Mouse (Mus musculus) stomach, postnatal 0 days (tissue): ENCODE measurements around the gene Gm47996. TPM values are rescaled to one million over a fixed set of nuclear protein-coding genes. Genes with fewer than 3 reads are reported as not detected.
A peak's percentile ranks its signal among the peaks of the same experiment; 100 is the strongest.
"Not testable (repeated sequence)": the region's sequence is repeated elsewhere in the genome, so short reads cannot be mapped to it uniquely, and the experiment has no call there.

Experiments used
- ATAC-seq: fragments of 200-750 bp; cut with Nextera tagmentation; 2 replicates; pipeline ENCODE4 v1.8.0; 2017; ENCODE audit not compliant: low FRiP score, low TSS enrichment
- DNase-seq: peaks from one replicate; pipeline ENCODE4 v3.0.0-alpha.2; 2016; ENCODE audit warnings: low spot score
- H3K27ac ChIP-seq: fragments of 300-500 bp; sonication (generic); replicated peaks from 2 replicates; pipeline ENCODE4 v1.5.1; 2014; ENCODE audit warnings: mild to moderate bottlenecking, control low read depth
- H3K27me3 ChIP-seq: fragments of 300-500 bp; sonication (generic); 2 replicates; pipeline ENCODE4 v1.6.1; 2014; ENCODE audit warnings: low read length; ENCODE audit not compliant: control insufficient read depth, insufficient read depth
- H3K36me3 ChIP-seq: fragments of 300-500 bp; sonication (generic); 2 replicates; pipeline ENCODE4 v1.6.1; 2014; ENCODE audit warnings: low read length, mixed read lengths; ENCODE audit not compliant: control insufficient read depth, insufficient read depth
- H3K4me1 ChIP-seq: fragments of 300-500 bp; sonication (generic); replicated peaks from 2 replicates; pipeline ENCODE4 v1.6.1; 2014; ENCODE audit warnings: antibody characterized with exemption; ENCODE audit not compliant: control insufficient read depth, insufficient read depth
- H3K4me2 ChIP-seq: fragments of 300-500 bp; sonication (generic); replicated peaks from 2 replicates; pipeline ENCODE4 v1.6.1; 2014; ENCODE audit warnings: low read depth, mild to moderate bottlenecking, control low read depth, moderate library complexity
- H3K4me3 ChIP-seq: fragments of 300-500 bp; sonication (generic); 2 replicates; pipeline ENCODE4 v1.5.1; 2014; ENCODE audit warnings: low read depth, low read length, control low read depth
- H3K9ac ChIP-seq: fragments of 300-500 bp; sonication (generic); 2 replicates; pipeline ENCODE4 v1.6.1; 2014; ENCODE audit warnings: mild to moderate bottlenecking, low read length, control low read depth, mixed read lengths
- H3K9me3 ChIP-seq: fragments of 300-500 bp; sonication (generic); 2 replicates; pipeline ENCODE4 v1.6.1; 2016; ENCODE audit warnings: low read length; ENCODE audit not compliant: control insufficient read depth
- CTCF ChIP-seq: IDR thresholded peaks from 2 replicates; pipeline ENCODE4 v1.5.1; 2016; ENCODE audit warnings: antibody characterized with exemption, low read depth, mild to moderate bottlenecking, moderate library complexity
- EP300 ChIP-seq: optimal IDR thresholded peaks from 2 replicates; pipeline ENCODE3; 2016; ENCODE audit warnings: antibody characterized with exemption
- WGBS: fragments of 180-500 bp; shearing (Covaris S2); extraction: QIAGEN DNeasy Blood & Tissue Kit; methylation state at CpG from one replicate; pipeline ENCODE4 v1.1.7; 2014; 5-methylcytosine and 5-hydroxymethylcytosine counted together
- polyA plus RNA-seq: library from polyadenylated mRNA; unstranded; fragments of >200 nt; fragmentation: Nextera tagmentation; extraction: Ambion mirVana; gene quantifications from 2 replicates; pipeline ENCODE4 v1.2.1, GENCODE M21; 2015

Gm47996 gene
- polyA plus RNA-seq, 1 experiment from 2014 or later = not detected

- DNase-seq = no peak
- no peaks in the 10 kb centered on the region for H3K9me3 ChIP-seq
- H3K4me3 ChIP-seq = no peak overlapping the region
- no peaks in the 10 kb centered on the region for H3K4me1 ChIP-seq
- no peak overlapping the region for H3K27ac ChIP-seq
- H3K4me2 ChIP-seq = no peak overlapping the region
- WGBS = 82% methylated on average over 4 of the region's 4 CpGs
- TF ChIP-seq EP300 = no peak
- TF ChIP-seq CTCF = no peak
- H3K9ac ChIP-seq = no peak overlapping the region
- no peaks in the 10 kb centered on the region for H3K27me3 ChIP-seq
- ATAC-seq = no peak
- no peaks in the 10 kb centered on the region for H3K36me3 ChIP-seq
These were observed 21.5 kb upstream of the Gm47996 start for GRCm38 (mm10) chr1:151188469-151188868.

DNA sequence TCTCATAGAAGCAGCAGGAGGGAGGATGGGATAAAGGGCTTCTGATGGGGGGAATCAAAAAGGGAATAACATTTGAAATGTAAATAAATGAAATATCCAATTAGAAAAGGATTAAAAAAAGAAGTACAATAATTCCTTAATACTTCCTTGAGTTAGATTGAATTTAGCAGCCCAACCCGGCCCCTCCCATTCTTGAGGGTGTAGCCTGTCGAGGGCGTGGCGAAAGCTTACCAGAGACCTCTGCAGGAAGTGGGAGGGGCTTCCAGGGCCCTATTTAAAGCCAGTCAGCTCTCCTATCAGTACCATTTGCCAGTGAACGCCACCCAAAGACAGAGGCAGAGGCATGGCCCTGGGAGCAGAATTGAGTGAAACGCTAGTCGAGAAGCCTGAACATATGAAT lies 17.9 kb upstream of the Gm47996 start, which contains the start of gene Gm8947:
Gene Gm8947 (plus strand): TSS at position 302 of the 400 bp plus-strand sequence.
- WGBS = no CpG with 5 or more reads among the region's 7 CpGs
- not testable (repeated sequence) for H3K4me2 ChIP-seq, H3K4me1 ChIP-seq, H3K27ac ChIP-seq, ATAC-seq, DNase-seq, H3K9me3 ChIP-seq, H3K9ac ChIP-seq, H3K4me3 ChIP-seq, H3K36me3 ChIP-seq, H3K27me3 ChIP-seq

DNA sequence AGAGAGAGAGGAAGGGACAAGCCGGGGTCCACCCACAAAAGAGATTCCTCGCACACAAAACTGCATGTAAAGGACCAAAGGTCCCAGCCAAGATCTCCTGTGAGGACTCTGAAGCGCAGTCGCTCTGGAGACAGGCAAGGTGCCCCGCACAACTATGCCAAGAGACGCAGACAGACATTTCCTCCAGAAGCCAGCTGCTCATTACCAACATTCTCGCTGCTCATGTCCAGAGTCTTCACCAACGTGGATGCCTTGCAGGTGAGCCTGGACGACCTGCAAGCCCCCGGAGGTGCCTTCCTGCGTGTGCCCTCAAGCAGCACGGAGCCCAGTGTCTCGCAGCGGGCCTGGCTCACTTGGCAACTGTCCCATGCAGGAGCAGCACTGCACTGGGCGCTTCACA lies 17.2 kb upstream of the Gm47996 start:
- not testable (repeated sequence) for H3K27me3 ChIP-seq, H3K27ac ChIP-seq, H3K4me1 ChIP-seq, H3K9ac ChIP-seq, H3K9me3 ChIP-seq, H3K4me3 ChIP-seq, ATAC-seq, H3K4me2 ChIP-seq, H3K36me3 ChIP-seq, DNase-seq
- 91% methylated on average over 14 of the region's 15 CpGs for WGBS

DNA sequence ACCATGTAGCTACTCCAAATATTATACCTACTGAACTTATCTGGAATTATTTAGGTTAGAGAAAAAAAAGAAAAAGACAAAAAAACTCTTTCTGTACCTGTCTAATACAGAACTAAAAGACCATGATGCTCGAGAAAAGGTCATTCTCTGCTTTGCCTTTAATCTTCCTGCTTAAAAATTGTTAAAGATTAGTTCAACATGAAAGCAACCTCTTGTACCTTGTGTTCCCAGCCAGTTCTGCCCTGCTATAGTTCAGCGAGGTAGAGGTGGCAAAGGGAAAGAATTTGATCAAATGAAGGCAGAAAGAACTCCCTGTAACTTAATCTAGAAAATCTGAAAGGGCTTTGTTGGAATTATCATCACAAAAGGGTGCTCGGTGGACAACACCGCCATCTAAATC lies 13.9 kb upstream of the Gm47996 start:
- not testable (repeated sequence) for H3K4me2 ChIP-seq, H3K9ac ChIP-seq, H3K4me1 ChIP-seq, H3K27me3 ChIP-seq, H3K27ac ChIP-seq, H3K4me3 ChIP-seq, H3K9me3 ChIP-seq, H3K36me3 ChIP-seq, DNase-seq, ATAC-seq
- WGBS = 56% methylated on average over 4 of the region's 4 CpGs

GRCm38 (mm10) chr1:151196690-151197089 lies 13.2 kb upstream of the Gm47996 start:
- not testable (repeated sequence) for H3K4me1 ChIP-seq, H3K9me3 ChIP-seq, H3K27ac ChIP-seq, H3K36me3 ChIP-seq, H3K4me2 ChIP-seq, H3K27me3 ChIP-seq, H3K4me3 ChIP-seq, H3K9ac ChIP-seq, ATAC-seq, DNase-seq
- WGBS = 71% methylated on average over 3 of the region's 3 CpGs

DNA sequence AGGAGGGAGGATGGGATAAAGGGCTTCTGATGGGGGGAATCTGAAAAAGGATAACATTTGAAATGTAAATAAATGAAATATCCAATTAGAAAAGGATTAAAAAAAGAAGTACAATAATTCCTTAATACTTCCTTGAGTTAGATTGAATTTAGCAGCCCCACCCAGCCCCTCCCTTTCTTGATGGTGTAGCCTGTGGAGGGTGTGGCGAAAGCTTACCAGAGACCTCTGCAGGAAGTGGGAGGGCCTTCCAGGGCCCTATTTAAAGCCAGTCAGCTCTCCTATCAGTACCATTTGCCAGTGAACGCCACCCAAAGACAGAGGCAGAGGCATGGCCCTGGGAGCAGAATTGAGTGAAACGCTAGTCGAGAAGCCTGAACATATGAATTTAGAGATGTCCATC lies 11.8 kb upstream of the Gm47996 start, which contains the start of gene Gm47995:
Gene Gm47995 (plus strand): TSS at position 329 of the 400 bp plus-strand sequence.
- H3K9ac ChIP-seq, H3K9me3 ChIP-seq, ATAC-seq, H3K4me3 ChIP-seq, H3K4me1 ChIP-seq, H3K27ac ChIP-seq, H3K27me3 ChIP-seq, H3K4me2 ChIP-seq, H3K36me3 ChIP-seq: not testable (repeated sequence)
- 70% methylated on average over 2 of the region's 4 CpGs for WGBS
- DNase-seq = peak; percentile 37

- not testable (repeated sequence) for H3K9me3 ChIP-seq, H3K36me3 ChIP-seq, H3K4me2 ChIP-seq, H3K27me3 ChIP-seq, ATAC-seq, H3K9ac ChIP-seq, H3K27ac ChIP-seq, DNase-seq, H3K4me1 ChIP-seq, H3K4me3 ChIP-seq
These were observed 9.3 kb upstream of the Gm47996 start for GRCm38 (mm10) chr1:151200620-151201019.

DNA sequence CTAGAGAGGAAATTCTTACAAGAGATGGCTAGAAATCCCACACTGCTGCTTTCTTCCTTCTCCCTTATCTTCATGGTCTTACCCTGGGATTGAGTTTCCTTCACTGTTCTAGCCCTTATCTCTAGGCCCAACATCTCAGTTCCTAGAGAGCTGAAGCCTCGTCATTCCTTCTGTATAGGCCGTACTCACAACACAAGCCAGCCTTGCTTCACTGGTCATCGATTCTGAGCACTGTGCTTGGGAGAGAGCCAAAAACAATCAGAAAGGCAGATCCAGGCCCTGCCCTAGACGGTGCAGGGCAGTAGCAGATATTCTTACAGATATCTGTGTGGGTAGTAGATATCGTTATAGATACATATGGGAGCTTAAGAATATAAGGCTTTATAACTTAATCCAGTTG lies 7.2 kb upstream of the Gm47996 start:
- WGBS = 62% methylated on average over 3 of the region's 5 CpGs
- H3K36me3 ChIP-seq, H3K4me3 ChIP-seq: not testable (repeated sequence)

GRCm38 (mm10) chr1:151203818-151204217 lies 6.1 kb upstream of the Gm47996 start, which contains the start of gene 3110040M04Rik:
3110040M04Rik (plus strand) TSS chr1:151204121.
- H3K4me3 ChIP-seq, ATAC-seq: not testable (repeated sequence)
- WGBS = no CpG with 5 or more reads among the region's 6 CpGs

More for the DNA sequence above, 7.2 kb upstream of the Gm47996 start:
- not testable (repeated sequence) for H3K4me2 ChIP-seq, H3K27ac ChIP-seq, DNase-seq, H3K27me3 ChIP-seq, H3K9ac ChIP-seq, H3K4me1 ChIP-seq, H3K9me3 ChIP-seq
- ATAC-seq = 0 out of 2 replicates have a peak, but pooled peaks have one; percentile 47

More at GRCm38 (mm10) chr1:151203818-151204217, 6.1 kb upstream of the Gm47996 start, which contains the start of gene 3110040M04Rik:
- not testable (repeated sequence) for H3K36me3 ChIP-seq, DNase-seq, H3K27ac ChIP-seq, H3K4me1 ChIP-seq, H3K9me3 ChIP-seq, H3K9ac ChIP-seq, H3K4me2 ChIP-seq, H3K27me3 ChIP-seq
